Mouse (Mus musculus): ENCODE results near the gene Cnot11. TPM values are rescaled to one million over a fixed set of nuclear protein-coding genes. Genes with fewer than 3 reads are reported as not detected.

The Cnot11 gene
- polyA plus RNA-seq, 1 experiment from 2014 or later, result 16.9 TPM

- H3K4me3 ChIP-seq (replicated peaks; ENCODE audit: low read depth, low read length), result no peak overlapping the region
- H3K4me2 ChIP-seq (ENCODE audit: low read length), result no peak overlapping the region
- H3K27me3 ChIP-seq (ENCODE audit: control insufficient read depth, insufficient read depth, low read length), result no peaks in the 10 kb centered on the region
- no peak for ATAC-seq (ENCODE audit: low FRiP score, low TSS enrichment)
- no peak for DNase-seq
- WGBS, result 93% methylated on average over 7 of the region's 7 CpGs
- H3K36me3 ChIP-seq (ENCODE audit: control insufficient read depth, insufficient read depth, low read length), result peaks cover 64% of the 10 kb centered on the region
- H3K27ac ChIP-seq (replicated peaks; ENCODE audit: low read depth, low read length), result no peak overlapping the region
- H3K9ac ChIP-seq (replicated peaks; ENCODE audit: low read length), result no peak overlapping the region
- no peaks in the 10 kb centered on the region for H3K4me1 ChIP-seq (ENCODE audit: control insufficient read depth, insufficient read depth, low read length)
- no peaks in the 10 kb centered on the region for H3K9me3 ChIP-seq (ENCODE audit: control insufficient read depth, low read length)
Measured at GRCm38 (mm10) chr1:39545589-39545988, 10.8 kb downstream of the Cnot11 start.

DNA sequence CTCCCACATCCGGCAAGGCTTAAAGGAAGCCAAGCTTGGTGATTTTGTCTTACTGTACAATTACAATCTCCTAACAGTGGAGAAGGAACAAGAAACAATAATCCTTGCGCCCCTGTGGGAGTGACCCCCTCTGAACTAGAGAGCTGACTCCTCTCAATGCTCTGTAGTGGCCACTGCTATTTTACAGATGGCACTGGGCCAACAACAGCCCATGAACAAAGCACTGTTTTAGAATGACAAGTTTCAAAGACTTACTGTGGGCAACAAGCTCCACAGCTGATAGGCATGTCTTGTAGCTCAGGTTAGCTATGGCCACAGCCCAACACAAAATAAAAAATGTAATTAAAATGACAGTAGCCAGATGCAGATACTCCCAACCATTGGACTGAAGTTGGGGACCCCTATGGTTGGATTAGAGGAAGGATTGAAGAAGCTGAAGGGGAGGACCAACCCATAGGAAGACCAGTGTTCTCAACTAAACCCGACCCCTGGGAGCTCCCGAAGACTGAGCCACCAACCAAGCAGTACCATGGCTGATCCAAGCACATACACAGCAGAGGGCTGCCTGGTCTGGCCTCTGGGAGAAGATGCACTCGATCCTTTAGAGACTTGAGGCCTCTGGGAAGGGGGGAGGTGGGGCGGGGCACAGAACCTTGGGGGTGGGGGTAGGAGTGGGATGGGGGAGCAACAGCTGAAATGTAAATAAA lies 11.5 kb downstream of the Cnot11 start:
- peaks cover 60% of the 10 kb centered on the region for H3K36me3 ChIP-seq (ENCODE audit: control insufficient read depth, insufficient read depth, low read length)
- H3K9ac ChIP-seq (replicated peaks; ENCODE audit: low read length), result no peak overlapping the region
- H3K27me3 ChIP-seq (ENCODE audit: control insufficient read depth, insufficient read depth, low read length), result no peaks in the 10 kb centered on the region
- H3K4me1 ChIP-seq (ENCODE audit: control insufficient read depth, insufficient read depth, low read length), result no peaks in the 10 kb centered on the region
- DNase-seq, result no peak
- H3K4me3 ChIP-seq (replicated peaks; ENCODE audit: low read depth, low read length), result no peak overlapping the region
- H3K27ac ChIP-seq (replicated peaks; ENCODE audit: low read depth, low read length), result no peak overlapping the region
- 91% methylated on average over 6 of the region's 6 CpGs for WGBS
- H3K4me2 ChIP-seq (ENCODE audit: low read length), result no peak overlapping the region
- no peaks in the 10 kb centered on the region for H3K9me3 ChIP-seq (ENCODE audit: control insufficient read depth, low read length)
- ATAC-seq (ENCODE audit: low FRiP score, low TSS enrichment), result no peak

DNA sequence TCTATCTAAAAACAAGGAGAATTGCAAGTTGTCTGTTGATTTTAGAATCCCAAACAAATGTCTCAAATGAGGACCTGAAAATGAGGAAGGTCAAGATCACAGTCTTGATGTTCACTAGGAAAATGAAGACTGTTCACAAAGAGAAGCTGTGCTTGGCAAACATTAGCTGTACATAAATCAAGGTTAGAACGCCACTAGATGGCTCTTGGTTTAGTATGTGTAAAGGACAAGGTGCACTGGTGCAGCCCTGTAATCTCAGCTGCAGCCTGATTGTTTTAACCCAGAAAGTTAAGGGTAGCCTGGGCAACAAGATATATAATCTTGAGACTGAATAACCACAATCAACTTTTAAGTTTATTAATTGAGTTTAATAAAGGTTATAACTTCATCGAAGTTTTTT lies 12.4 kb downstream of the Cnot11 start:
- no peaks in the 10 kb centered on the region for H3K4me1 ChIP-seq (ENCODE audit: control insufficient read depth, insufficient read depth, low read length)
- DNase-seq, result peak; percentile 43
- ATAC-seq (ENCODE audit: low FRiP score, low TSS enrichment), result no peak
- H3K9ac ChIP-seq (replicated peaks; ENCODE audit: low read length), result no peak overlapping the region
- H3K27me3 ChIP-seq (ENCODE audit: control insufficient read depth, insufficient read depth, low read length), result no peaks in the 10 kb centered on the region
- no peak overlapping the region for H3K27ac ChIP-seq (replicated peaks; ENCODE audit: low read depth, low read length)
- WGBS, result 77% methylated on average over 2 of the region's 2 CpGs
- H3K4me2 ChIP-seq (ENCODE audit: low read length), result no peak overlapping the region
- H3K4me3 ChIP-seq (replicated peaks; ENCODE audit: low read depth, low read length), result no peak overlapping the region
- H3K9me3 ChIP-seq (ENCODE audit: control insufficient read depth, low read length), result no peaks in the 10 kb centered on the region
- H3K36me3 ChIP-seq (ENCODE audit: control insufficient read depth, insufficient read depth, low read length), result peaks cover 61% of the 10 kb centered on the region

DNA sequence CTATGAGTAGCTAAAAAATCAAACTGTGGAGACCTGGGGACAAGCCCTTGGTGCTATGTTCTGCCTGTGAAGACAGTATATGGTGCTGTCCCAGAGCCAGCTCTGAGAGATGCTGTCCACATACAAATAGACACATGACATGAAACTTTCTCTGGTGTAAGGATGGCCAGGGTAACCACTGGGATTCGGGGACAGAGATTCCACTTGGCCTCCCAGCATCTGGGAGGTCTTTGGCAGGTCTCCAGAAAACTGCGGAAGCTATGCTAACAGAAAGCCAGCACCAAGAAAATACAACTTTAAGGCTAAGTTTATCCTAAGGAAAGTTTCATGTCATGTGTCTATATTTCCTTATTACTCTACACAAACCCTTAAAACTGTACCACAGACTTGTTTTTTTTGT lies 15.0 kb downstream of the Cnot11 start:
- Histone ChIP-seq H3K9ac (replicated peaks; ENCODE audit: low read length) (no peak overlapping the region), H3K4me2 (ENCODE audit: low read length) (no peak overlapping the region), H3K4me3 (replicated peaks; ENCODE audit: low read depth, low read length) (no peak overlapping the region), H3K4me1 (ENCODE audit: control insufficient read depth, insufficient read depth, low read length) (no peaks in the 10 kb centered on the region), H3K27me3 (ENCODE audit: control insufficient read depth, insufficient read depth, low read length) (no peaks in the 10 kb centered on the region), H3K9me3 (ENCODE audit: control insufficient read depth, low read length) (no peaks in the 10 kb centered on the region), H3K36me3 (ENCODE audit: control insufficient read depth, insufficient read depth, low read length) (peaks cover 54% of the 10 kb centered on the region), H3K27ac (replicated peaks; ENCODE audit: low read depth, low read length) (no peak overlapping the region)
- no peak for DNase-seq
- WGBS, result 88% methylated on average over 2 of the region's 2 CpGs
- ATAC-seq (ENCODE audit: low FRiP score, low TSS enrichment), result no peak

- WGBS, result 62% methylated on average over 9 of the region's 9 CpGs
- no peak for DNase-seq
- Histone ChIP-seq H3K27me3 (ENCODE audit: control insufficient read depth, insufficient read depth, low read length) (no peaks in the 10 kb centered on the region), H3K9ac (replicated peaks; ENCODE audit: low read length) (no peak overlapping the region), H3K9me3 (ENCODE audit: control insufficient read depth, low read length) (no peaks in the 10 kb centered on the region), H3K27ac (replicated peaks; ENCODE audit: low read depth, low read length) (no peak overlapping the region), H3K4me3 (replicated peaks; ENCODE audit: low read depth, low read length) (no peak overlapping the region), H3K4me2 (ENCODE audit: low read length) (no peak overlapping the region), H3K36me3 (ENCODE audit: control insufficient read depth, insufficient read depth, low read length) (peaks cover 52% of the 10 kb centered on the region), H3K4me1 (ENCODE audit: control insufficient read depth, insufficient read depth, low read length) (no peaks in the 10 kb centered on the region)
- ATAC-seq (ENCODE audit: low FRiP score, low TSS enrichment), result no peak
Measured at GRCm38 (mm10) chr1:39555556-39556415, 21.0 kb downstream of the Cnot11 start.

DNA sequence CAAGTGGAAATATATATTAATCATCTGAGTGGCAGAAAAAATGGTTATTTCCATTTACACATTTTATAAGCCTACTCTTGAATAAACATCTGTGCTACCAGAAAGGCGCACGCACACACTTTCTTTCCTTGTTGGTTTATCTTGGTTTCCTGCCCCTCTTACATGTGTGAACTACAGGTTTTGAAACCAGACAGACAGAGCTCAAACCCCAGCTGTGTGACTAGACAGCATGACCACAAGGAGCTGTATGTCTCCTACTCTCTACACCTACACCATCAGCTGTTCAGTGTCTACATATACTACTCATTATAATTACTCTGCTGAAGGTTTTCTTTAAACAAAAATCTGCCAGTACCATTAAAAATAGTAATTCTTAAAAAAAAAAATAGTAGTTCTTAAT lies 24.2 kb downstream of the Cnot11 start:
- no peak for ATAC-seq (ENCODE audit: low FRiP score, low TSS enrichment)
- Histone ChIP-seq H3K4me2 (ENCODE audit: low read length) (no peak overlapping the region), H3K27me3 (ENCODE audit: control insufficient read depth, insufficient read depth, low read length) (no peaks in the 10 kb centered on the region)

GRCm38 (mm10) chr1:39561920-39562319 lies 27.1 kb downstream of the Cnot11 start:
- no peaks in the 10 kb centered on the region for H3K4me1 ChIP-seq (ENCODE audit: control insufficient read depth, insufficient read depth, low read length)
- H3K4me2 ChIP-seq (ENCODE audit: low read length), result no peak overlapping the region
- H3K36me3 ChIP-seq (ENCODE audit: control insufficient read depth, insufficient read depth, low read length), result peaks cover 40% of the 10 kb centered on the region
- DNase-seq (peak; percentile 49), ATAC-seq (ENCODE audit: low FRiP score, low TSS enrichment) (no peak)
- H3K9ac ChIP-seq (replicated peaks; ENCODE audit: low read length), result no peak overlapping the region
- H3K27me3 ChIP-seq (ENCODE audit: control insufficient read depth, insufficient read depth, low read length), result no peaks in the 10 kb centered on the region
- no peaks in the 10 kb centered on the region for H3K9me3 ChIP-seq (ENCODE audit: control insufficient read depth, low read length)
- no peak overlapping the region for H3K27ac ChIP-seq (replicated peaks; ENCODE audit: low read depth, low read length)
- no peak overlapping the region for H3K4me3 ChIP-seq (replicated peaks; ENCODE audit: low read depth, low read length)
- 66% methylated on average over 1 of the region's 1 CpGs for WGBS

More for the DNA sequence above, 24.2 kb downstream of the Cnot11 start:
- 98% methylated on average over 2 of the region's 2 CpGs for WGBS
- Histone ChIP-seq H3K4me3 (replicated peaks; ENCODE audit: low read depth, low read length) (no peak overlapping the region), H3K27ac (replicated peaks; ENCODE audit: low read depth, low read length) (no peak overlapping the region), H3K4me1 (ENCODE audit: control insufficient read depth, insufficient read depth, low read length) (no peaks in the 10 kb centered on the region), H3K9me3 (ENCODE audit: control insufficient read depth, low read length) (no peaks in the 10 kb centered on the region), H3K9ac (replicated peaks; ENCODE audit: low read length) (no peak overlapping the region), H3K36me3 (ENCODE audit: control insufficient read depth, insufficient read depth, low read length) (peaks cover 55% of the 10 kb centered on the region)
- DNase-seq, result no peak

DNA sequence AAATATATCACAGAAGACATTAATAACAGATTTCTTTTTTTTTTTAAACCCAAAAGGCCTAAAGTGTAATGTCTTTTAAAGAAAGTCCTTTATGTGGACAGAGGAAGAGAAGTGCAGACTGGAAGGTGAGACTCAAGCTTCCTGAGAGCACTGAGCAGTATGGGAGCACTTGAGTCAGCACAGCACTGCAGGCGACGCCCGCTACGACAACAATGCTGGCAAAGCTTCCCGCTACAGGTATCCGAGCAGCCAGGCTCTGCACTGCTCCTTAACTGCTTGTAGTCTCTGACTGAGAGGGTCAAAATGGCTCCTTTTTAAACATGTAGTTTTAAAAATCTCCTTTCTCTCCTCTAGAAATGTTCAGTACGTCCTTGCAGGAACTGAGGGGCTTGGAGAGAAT lies 28.4 kb downstream of the Cnot11 start:
- no peak overlapping the region for H3K4me2 ChIP-seq (ENCODE audit: low read length)
- no peaks in the 10 kb centered on the region for H3K27me3 ChIP-seq (ENCODE audit: control insufficient read depth, insufficient read depth, low read length)
- no peak for ATAC-seq (ENCODE audit: low FRiP score, low TSS enrichment)
- H3K27ac ChIP-seq (replicated peaks; ENCODE audit: low read depth, low read length), result no peak overlapping the region
- H3K9ac ChIP-seq (replicated peaks; ENCODE audit: low read length), result no peak overlapping the region
- peaks cover 38% of the 10 kb centered on the region for H3K36me3 ChIP-seq (ENCODE audit: control insufficient read depth, insufficient read depth, low read length)
- 89% methylated on average over 7 of the region's 7 CpGs for WGBS
- no peaks in the 10 kb centered on the region for H3K4me1 ChIP-seq (ENCODE audit: control insufficient read depth, insufficient read depth, low read length)
- H3K9me3 ChIP-seq (ENCODE audit: control insufficient read depth, low read length), result no peaks in the 10 kb centered on the region
- H3K4me3 ChIP-seq (replicated peaks; ENCODE audit: low read depth, low read length), result no peak overlapping the region
- no peak for DNase-seq

- Histone ChIP-seq H3K27me3 (ENCODE audit: control insufficient read depth, insufficient read depth, low read length) (no peaks in the 10 kb centered on the region), H3K4me1 (ENCODE audit: control insufficient read depth, insufficient read depth, low read length) (no peaks in the 10 kb centered on the region), H3K9ac (replicated peaks; ENCODE audit: low read length) (no peak overlapping the region), H3K9me3 (ENCODE audit: control insufficient read depth, low read length) (no peaks in the 10 kb centered on the region), H3K27ac (replicated peaks; ENCODE audit: low read depth, low read length) (no peak overlapping the region), H3K36me3 (ENCODE audit: control insufficient read depth, insufficient read depth, low read length) (peaks cover 28% of the 10 kb centered on the region), H3K4me3 (replicated peaks; ENCODE audit: low read depth, low read length) (no peak overlapping the region), H3K4me2 (ENCODE audit: low read length) (no peak overlapping the region)
- ATAC-seq (ENCODE audit: low FRiP score, low TSS enrichment) (no peak), DNase-seq (no peak)
- 67% methylated on average over 3 of the region's 3 CpGs for WGBS
Measured at GRCm38 (mm10) chr1:39564603-39565002, 29.8 kb downstream of the Cnot11 start.
